Mouse (Mus musculus) cerebellum, adult 11-12 months (tissue): Measurements from ENCODE around the gene Ccar1.
"Not testable (repeated sequence)": the region's sequence is repeated elsewhere in the genome, so short reads cannot be mapped to it uniquely, and the experiment has no call there.

Experiments used
- DNase-seq: peaks from one replicate; pipeline ENCODE4 v3.0.0; 2022

Gene Ccar1

DNA sequence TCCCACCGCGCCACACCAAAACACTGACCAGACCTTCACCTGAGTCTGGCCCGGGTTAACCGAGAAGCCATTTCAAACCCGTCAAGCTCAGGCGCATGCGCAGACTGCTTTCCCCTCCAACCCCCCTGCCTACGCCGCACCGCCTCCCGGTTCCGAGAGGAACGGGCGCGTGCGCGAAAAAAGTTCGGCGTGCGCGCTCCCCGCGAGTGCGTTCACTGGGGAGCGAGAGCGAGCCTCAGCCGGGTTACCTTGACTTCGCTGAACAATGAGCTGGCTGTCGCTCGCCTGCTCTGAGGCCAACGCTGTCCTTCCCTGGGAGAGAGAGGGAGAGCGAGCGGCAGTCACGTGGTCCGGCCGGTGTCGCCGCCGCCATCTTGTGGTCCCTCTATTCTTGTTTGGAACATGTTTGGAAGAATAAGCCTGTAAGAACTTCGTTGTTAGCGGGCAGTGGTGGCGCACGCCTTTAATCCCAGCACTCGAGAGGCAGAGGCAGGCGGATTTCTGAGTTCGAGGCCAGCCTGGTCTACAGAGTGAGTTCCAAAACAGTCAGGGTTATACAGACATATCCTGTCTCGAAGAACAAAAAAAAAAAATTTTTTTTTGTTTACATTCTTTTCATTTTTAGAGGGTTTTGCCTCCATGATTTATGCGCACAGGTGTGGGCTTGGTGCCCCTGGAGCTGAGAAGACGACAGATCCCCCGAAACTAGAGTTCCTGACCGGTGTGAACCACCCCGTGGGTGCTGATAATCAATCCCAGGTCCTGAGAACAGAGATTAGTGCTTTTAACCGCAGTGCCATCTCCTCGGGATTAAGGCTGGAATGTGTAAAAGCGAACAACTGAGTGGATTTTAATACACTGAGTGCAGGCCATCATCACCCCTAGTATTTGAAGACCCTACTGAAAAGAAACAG lies at the start of gene Ccar1:
Gene Ccar1 (minus strand): TSS at position 110 of the 914 bp plus-strand sequence.
- DNase-seq = peak; percentile 99

DNA sequence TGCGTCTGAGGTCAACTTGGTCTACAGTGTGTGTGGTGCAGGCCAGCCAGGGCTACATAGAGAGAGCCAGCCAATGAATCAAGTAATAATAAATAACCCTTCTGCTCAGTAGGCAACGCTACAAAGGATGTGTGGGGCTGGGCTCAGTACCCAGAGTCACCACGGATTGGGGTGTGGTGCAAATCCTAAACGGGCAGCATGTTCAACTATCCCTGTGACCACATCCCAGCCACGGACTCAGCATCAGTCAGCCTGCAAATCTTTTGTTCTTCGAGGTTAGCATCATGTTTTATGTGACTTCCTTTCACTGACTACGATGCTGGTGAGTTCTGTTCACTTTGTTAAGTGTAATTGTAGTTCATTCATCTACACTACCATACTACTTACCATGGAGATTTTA lies 48.6 kb upstream of the Ccar1 start:
- no peak for DNase-seq

DNA sequence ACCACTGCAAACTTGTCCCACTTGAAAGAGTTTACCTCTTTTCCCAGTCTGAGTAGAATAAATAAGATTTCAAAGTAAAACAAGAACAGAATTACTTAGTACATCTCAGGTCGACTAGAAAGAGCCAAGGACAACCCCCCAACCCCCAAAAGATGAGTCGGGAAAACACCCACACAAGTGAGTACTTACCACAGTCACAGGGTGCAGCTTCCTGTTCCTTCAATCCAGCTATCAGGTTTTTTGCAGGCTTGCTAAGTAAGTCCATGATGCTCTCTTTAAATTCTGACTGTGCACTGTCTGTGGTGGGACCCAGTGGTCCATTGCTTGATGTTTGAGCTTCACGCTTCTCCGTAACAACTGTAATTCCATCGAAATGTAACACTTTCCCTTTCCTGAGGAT lies 45.9 kb upstream of the Ccar1 start:
- no peak for DNase-seq

DNA sequence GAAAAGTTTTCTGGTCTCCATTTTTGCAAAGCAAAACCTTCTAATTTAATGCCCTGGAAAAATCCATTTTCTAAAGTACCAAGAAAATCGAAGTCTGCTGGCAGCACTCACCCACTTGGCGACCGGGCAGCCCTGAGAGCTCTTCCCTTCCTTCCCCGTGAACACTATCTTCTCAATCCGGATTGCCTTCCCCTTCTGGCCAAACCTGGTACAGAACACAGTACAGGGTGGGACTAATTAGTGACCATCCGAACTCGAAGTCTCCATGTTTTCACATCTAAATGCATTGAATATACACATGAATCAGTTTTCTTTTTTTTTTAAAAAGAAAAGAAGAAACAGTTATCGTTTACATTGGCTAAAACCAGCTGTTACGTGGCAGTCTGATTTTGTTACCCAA lies 40.7 kb upstream of the Ccar1 start:
- DNase-seq = no peak

DNA sequence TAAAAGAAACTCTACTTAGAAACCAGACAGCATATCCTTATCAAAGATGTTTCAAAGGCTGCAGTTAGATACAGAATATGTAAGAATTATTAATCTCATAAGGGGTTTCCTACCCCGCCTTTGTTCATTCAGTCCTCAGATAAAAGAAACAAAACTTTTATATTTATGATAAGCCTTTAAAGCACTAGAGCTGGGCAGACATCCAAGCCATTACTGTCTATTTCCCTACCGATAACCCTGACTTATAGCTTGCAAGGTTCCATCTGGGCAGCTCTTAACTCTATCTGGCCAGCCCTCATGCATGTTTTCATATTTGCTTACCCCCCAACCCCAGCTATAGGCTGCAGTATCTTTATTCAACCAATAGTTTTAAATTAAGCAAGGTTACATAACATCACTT lies 39.5 kb upstream of the Ccar1 start:
- DNase-seq = no peak

DNA sequence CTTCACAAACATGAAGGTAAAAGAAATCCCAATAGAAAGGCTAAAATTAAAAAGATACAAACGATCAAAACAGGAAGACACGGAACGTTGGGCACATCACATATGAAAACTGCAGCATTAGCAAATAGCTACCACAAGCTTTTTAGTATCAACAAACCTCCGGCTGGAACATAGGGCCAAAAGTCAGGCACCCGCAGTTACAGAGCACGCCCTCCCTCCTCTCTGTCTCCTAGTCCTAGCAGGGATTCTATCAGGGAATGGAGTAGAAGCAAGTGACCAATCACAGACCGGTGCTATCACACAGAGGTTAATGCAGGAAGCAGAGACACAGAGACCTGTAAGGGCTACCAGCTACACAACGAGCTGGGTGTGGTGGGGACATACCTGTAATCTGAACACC lies 32.4 kb upstream of the Ccar1 start:
- no peak for DNase-seq

DNA sequence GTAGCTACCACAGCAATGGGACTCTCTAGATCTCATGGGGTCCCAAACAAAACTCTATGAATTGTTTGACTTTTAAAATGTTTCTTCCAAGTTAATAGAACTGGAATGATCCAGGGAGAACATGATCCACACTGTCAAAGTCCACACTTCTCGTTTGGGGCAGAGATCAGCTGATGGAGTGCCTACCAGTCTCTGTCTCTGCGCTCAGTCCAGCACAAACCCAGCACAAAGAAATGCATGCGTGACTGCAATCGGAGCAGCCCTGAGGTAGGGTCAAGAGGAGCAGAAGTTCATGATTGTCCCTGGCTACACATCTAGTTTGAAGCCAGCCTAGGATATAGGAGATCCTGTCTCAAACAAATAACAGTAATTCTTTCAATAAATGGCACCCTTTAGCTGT lies 31.3 kb upstream of the Ccar1 start:
- DNase-seq = no peak

DNA sequence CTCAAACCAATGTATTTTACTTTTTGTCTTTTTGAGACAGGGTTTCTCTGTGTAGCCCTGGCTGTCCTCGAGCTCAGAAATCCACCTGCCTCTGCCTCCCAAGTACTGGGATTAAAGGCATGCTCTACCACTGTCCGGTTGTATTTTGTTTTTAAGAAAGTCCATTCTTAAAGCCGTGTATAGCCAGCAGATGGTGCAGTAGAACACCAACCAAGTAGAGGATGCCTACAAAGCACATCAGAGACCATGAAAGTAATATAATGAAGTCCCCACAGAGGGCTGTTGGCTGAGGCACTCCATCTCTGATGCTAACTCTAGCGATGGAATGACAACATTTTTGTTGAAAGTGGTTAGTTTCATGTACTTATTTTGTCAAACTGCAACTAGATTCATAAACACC lies 17.9 kb upstream of the Ccar1 start:
- DNase-seq = no peak

DNA sequence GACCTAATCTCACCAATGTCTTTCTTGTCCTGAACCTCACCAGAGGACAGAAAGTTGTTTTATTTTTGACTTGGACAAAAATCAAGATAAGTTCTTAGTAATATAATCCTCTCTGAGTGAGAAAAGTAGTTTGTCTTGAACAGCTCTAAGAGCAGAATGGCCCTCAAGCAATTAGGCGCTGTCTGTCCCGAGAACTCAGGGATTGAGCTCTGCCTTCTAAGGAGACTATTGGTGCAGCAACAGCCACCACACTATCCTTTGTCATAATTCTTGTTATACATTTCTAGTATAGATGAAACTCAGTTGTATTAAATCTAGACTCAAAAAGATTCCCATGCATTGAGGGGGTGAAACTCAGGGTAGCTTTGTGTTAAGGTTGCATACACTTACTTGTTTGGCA lies 16.7 kb upstream of the Ccar1 start:
- DNase-seq = no peak

DNA sequence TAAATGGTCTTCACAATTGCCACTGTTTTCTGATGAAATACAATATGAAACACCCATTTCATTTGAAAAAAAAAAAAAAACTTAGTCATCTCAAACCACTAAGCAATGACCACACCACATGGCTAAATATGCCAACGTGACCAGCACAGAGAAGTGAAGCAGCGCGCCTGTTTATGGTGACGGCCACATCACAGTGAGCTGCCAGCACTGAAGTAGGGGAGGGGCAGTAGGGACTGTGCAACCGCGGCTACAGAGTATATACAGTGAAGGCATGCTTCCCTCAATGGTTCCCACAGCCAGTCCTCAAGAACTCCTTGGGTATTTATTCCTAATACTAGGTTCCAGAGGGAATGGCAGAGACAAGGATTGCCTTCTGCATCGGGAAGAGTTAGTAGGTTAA lies 16.2 kb upstream of the Ccar1 start:
- DNase-seq = no peak

DNA sequence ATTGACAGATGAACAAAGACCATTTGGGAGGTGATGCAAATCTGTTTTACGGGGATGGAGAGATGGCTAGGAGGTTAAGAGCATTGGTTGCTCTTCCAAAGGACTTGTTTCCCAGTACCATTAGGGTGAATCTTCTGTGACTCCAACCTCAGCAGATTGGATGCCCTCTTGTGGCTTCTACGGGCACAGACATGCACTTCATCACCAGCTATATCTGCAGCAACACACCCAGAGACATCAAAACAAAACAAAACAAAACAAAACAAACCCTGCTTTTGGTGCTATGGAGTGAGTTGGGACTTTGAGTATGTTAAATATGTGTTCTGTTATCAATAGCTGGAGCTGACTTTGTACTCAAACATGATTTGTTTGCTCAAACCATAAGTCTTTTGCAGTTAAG lies 12.0 kb upstream of the Ccar1 start:
- no peak for DNase-seq

DNA sequence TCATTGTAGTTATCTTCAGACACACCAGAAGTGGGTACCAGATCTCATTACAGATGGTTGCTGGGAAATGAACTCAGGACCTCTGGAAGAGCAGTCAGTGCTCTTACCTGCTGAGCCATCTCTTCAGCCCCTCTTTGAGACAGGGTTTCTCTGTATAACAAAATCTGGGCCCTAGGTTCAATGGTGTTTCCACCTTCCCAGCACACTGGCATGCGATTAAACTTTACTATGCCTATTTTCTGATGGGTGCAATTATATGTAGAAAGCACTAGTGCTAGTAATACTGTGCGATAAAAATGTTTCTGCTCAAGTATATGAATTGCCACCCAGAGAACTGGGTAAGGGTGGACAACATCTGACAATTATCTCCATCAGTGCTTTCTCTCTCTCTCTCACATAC lies 11.2 kb upstream of the Ccar1 start:
- DNase-seq = no peak

DNA sequence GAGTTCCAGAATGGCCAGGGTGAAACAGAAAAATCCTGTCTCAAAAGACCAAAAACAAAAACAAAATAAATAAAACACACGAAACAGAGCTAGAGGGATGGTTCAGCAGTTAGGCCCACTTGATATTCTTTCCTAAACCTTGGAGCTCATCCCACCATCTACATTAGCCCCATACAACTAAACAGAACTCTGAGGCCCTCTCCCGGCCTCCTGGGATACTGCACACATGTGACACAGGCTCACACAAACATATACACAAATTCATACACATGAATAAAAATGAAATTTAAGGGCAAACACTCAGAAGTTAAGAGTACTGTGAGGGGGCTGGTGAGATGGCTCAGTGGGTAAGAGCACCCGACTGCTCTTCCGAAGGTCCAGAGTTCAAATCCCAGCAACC lies 2.1 kb upstream of the Ccar1 start:
- DNase-seq = no peak

DNA sequence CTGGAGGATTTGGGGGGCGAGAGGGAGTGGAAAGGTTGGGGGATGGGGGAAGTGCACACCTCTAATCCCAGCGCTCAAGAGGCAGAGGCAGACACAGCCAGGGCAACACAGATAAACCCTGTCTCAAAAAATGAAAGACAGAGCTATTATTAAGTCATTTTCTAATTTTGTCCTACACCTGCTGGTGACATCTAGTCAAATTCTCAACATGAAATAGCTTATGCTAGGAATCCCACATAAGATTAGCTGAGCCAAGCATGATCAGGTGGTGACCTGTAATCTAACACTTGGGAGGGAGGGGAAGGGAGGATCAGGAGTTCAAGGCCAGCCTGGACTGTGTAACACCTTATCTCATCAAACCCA lies 986 bp upstream of the Ccar1 start:
- DNase-seq = no peak

DNA sequence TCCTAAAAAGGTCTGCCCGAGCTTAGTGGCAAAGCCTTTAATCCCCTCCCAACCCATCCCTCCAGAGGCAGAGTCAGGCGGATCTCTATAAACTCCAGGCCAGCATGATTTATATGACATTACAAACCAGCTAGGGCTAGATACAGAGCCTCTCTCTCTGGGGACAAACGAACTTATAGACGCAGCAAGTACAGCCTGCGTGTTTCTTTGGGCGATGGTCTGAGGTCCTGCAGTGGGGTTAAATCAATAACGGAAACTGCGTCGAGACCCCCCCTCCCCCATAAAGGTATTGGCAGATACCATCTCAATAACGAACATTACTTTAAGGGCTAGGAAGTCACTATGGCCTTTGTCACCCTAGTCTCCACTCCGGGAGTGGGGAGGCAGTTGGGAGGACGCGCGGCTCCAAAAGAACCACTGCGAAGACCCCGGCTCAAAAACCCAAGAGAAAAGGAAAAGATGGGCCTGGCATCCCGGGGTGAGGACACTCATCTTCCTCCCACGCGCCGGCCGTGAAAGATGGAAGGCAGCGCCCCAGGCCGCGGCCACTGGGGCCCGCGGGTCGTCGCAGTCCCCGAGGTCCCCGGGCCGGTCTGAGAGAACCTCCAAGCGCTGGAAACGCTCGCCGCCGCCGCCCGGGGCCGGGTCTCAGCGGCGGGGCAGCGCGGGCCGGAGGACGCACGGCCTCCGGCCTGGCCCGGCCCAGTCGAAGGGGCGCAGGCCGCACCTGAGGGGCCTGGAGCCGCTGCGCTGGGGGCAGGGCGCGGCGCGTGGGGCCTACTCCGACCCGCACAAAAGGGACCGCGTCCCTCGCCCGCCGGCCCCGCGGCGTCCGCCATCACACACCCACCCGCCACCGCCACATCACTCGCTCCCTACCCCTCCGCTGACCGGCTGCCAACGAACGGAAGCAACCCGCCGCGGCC lies 572 bp downstream of the Ccar1 start:
- DNase-seq = no peak

DNA sequence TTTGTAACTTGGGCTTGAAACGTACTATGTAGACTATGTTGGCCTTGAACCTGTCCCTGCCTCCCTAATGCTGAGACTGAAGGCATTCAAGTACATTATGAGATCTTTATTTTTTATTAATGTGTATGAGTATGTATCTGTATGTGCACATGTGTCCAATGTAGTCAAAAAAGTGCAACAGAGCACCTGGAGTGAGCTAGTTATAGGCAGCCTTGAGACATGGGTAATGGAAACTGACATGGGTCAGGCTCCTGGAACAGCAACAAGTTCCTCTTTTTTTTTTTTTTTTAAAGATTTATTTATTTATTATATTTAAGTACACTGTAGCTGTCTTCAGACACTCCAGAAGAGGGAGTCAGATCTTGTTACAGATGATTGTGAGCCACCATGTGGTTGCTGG lies 10.3 kb downstream of the Ccar1 start:
- DNase-seq = not testable (repeated sequence)

DNA sequence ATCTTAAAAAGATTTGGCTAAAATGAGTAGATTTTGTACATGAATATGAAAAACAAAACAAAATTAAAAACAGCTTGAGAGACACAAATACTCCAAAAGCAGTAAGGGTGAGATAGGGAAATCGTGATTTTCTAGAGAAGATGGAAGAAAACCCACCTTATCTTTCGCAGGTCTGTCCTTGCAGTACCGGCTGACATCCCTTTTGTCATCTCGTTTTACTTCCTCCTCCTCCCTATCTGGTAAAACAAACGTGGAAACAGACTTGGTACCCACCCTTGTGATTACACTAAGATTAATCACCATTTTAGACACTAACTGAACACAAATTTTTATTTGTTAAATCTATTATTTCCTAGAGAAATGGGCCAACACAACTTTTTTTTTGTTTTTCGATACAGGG lies 41.3 kb downstream of the Ccar1 start:
- DNase-seq = no peak

DNA sequence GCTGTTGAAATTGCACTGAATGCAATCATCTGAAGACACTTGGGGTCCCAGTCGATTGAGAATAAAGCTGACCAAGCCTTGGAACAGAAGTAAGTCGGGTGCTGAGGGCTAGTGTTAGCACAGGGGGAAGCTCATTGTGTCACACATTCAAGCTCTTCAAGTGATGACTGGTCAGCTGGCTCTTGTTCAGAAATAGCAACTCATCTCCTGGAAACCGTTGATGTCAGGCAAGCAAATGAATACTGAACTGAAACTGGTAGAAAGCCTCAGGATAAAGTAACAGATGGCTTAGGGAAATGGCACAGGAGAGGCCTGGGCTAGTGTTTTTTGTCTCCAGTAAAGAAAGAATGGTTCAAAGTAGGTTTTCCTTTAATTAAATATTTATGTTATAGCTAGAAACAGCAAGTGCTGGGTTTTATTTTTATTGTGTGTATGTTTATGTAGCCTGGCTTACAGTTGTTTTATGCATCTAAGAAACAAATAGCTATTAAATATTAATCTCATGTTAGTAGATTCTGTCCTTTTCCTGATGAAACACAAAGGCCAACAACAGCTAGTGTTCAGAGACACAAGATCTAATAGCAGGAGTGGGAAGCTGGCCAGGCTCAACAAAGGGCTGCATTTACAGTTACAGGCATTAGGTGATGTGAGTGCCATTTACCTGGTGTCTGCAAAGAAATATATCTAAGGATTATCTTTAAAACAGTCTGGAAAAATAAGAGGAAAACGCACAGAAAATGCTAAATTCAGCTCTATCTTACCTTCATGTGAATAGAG lies 51.9 kb downstream of the Ccar1 start:
- peak; percentile 65 for DNase-seq

DNA sequence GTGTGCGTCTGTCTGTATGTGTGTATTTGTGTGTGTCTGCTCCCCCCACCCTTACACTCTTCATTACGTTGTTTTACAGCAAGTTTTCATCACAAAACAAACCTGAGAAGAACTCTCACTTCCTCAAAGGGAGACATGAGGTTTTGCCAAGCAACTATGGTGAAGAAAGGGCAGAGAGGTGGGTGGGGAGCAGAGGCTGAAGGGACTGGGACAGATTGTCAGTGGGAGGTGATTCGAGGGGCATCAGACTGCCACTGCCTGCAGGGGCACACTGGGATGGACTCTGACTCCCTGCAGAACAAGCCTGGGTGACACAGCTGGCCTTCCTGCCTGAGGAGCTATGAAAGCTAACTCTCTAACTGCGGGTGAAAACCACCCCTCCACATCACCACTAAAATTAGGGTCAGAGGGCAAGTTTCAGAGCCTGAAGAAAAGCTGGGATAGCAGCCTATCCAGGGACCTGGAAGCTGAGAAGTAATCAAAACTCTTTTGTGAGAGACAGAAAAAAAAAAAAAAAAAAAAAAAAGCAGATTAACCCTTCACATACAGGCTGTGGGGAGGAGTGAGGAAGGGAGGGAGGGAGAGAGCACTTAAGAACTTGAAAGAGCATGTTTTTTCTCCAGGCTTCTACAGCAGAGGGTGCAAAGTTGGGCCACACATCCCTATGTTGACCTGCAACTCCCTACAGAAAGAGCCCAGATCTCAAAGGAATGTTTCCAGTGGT lies 55.0 kb downstream of the Ccar1 start:
- no peak for DNase-seq

DNA sequence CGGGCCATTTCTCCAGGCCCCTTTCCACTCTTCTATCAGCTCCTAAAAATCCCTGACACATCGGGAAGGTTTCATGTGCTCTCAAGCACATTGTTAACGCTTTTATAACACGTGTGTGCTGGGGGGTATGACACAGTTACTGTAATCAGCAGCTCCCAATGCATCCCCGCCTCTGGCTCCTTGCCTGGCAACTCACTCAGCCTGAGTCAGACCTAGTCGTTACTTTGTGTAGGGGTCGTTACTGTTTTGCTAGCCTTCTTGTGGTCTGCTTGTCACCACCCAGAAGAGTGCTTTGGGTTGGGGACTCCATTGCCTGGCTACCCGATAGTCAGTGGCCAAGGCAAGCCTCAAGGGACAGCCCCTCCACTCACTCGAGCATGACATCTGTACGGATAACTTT lies 61.3 kb downstream of the Ccar1 start:
- DNase-seq = no peak

DNA sequence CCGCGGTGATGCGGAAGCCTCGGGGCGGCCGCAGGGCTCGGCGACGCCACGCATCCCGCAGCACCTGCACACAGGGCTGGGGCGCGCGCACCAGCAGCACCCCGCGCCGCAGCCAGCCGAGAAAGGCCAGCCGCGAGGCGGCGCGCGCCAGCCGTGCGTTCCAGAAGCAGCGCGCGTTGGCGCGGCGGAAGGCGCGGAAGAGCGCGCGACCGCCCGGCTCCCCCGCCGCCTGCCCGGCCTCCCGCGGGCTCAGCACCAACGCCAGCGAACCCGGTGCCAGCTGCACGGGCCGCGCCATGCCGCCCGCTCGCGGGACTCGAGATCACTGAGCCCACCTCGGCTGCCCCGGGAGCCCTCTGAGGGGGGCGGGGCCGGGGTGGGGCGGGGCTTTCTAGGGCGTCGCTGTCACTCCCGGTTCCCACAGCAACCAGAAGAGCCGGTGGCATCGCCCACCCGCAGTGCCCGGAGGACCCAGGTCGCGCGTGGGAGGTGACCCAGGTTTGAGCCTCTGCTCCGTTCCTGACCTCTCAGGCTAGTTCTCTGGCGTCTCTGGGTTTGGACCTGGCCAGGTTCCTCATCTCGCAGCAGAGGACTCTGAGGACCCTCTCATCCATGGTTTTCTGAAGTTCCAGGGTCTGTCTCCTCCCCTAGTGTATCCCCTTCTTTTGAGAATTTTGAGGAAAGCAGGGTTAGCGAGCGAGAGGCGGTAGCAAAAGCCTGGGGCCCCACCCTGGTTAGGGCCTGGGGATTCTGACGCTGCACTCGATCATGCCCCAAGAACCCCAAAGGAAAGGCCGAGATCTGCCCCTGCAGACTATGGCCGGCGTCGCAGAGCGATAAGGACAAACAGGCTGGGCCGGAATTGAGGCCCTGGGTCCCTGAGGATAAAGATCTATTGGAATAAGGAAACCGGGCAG lies 66.1 kb downstream of the Ccar1 start, which contains the start of gene Stox1:
Gene Stox1 (minus strand): TSS at position 358 of the 917 bp plus-strand sequence.
- DNase-seq = peak; percentile 56
